Mouse (Mus musculus) megakaryocyte, embryonic 14.5 days (primary cell): ENCODE data around the gene Tomm34.

Experiments
- FLI1 ChIP-seq: IDR thresholded peaks from 2 replicates; pipeline ENCODE4 v1.6.1; 2012; ENCODE audit warnings: low read length, inconsistent platforms, mixed read lengths
- GATA1 ChIP-seq: IDR thresholded peaks from 3 replicates; pipeline ENCODE4 v1.6.1; 2012; ENCODE audit warnings: mixed read lengths, low read length, inconsistent platforms, borderline replicate concordance

DNA sequence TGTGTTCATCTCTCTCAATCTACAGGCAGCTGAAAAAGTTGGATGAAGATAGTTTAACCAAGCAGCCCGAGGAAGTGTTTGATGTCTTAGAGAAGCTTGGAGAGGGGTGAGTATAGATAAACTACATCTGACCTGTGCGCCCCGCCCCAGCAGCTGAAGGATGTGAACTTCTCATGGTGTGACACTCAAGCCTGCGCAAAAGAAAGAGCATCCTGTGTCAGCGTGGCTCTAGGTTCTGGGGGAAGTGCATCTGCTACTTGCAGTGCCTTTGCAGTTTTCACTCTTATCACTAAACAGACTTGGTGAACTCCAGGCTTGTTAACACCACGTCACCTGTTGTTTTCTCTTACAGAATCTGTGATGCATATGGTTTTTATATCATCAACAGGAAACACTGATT, 8.5 kb upstream of the Tomm34 start:
- TF ChIP-seq GATA1, result no peak
- no peak for TF ChIP-seq FLI1
